Mouse (Mus musculus) stomach, postnatal 0 days (tissue): Measurements from ENCODE around the gene Ubl4b. TPM values are rescaled to one million over a fixed set of nuclear protein-coding genes. Genes with fewer than 3 reads are reported as not detected.
A peak's percentile ranks its signal among the peaks of the same experiment; 100 is the strongest.

Source experiments
- ATAC-seq: fragments of 200-750 bp; cut with Nextera tagmentation; 2 replicates; pipeline ENCODE4 v1.8.0; 2017; ENCODE audit not compliant: low FRiP score, low TSS enrichment
- DNase-seq: peaks from one replicate; pipeline ENCODE4 v3.0.0-alpha.2; 2016; ENCODE audit warnings: low spot score
- H3K27ac ChIP-seq: fragments of 300-500 bp; sonication (generic); replicated peaks from 2 replicates; pipeline ENCODE4 v1.5.1; 2014; ENCODE audit warnings: mild to moderate bottlenecking, control low read depth
- H3K27me3 ChIP-seq: fragments of 300-500 bp; sonication (generic); 2 replicates; pipeline ENCODE4 v1.6.1; 2014; ENCODE audit warnings: low read length; ENCODE audit not compliant: control insufficient read depth, insufficient read depth
- H3K36me3 ChIP-seq: fragments of 300-500 bp; sonication (generic); 2 replicates; pipeline ENCODE4 v1.6.1; 2014; ENCODE audit warnings: low read length, mixed read lengths; ENCODE audit not compliant: control insufficient read depth, insufficient read depth
- H3K4me1 ChIP-seq: fragments of 300-500 bp; sonication (generic); replicated peaks from 2 replicates; pipeline ENCODE4 v1.6.1; 2014; ENCODE audit warnings: antibody characterized with exemption; ENCODE audit not compliant: control insufficient read depth, insufficient read depth
- H3K4me2 ChIP-seq: fragments of 300-500 bp; sonication (generic); replicated peaks from 2 replicates; pipeline ENCODE4 v1.6.1; 2014; ENCODE audit warnings: low read depth, mild to moderate bottlenecking, control low read depth, moderate library complexity
- H3K4me3 ChIP-seq: fragments of 300-500 bp; sonication (generic); 2 replicates; pipeline ENCODE4 v1.5.1; 2014; ENCODE audit warnings: low read depth, low read length, control low read depth
- H3K9ac ChIP-seq: fragments of 300-500 bp; sonication (generic); 2 replicates; pipeline ENCODE4 v1.6.1; 2014; ENCODE audit warnings: mild to moderate bottlenecking, low read length, control low read depth, mixed read lengths
- H3K9me3 ChIP-seq: fragments of 300-500 bp; sonication (generic); 2 replicates; pipeline ENCODE4 v1.6.1; 2016; ENCODE audit warnings: low read length; ENCODE audit not compliant: control insufficient read depth
- CTCF ChIP-seq: IDR thresholded peaks from 2 replicates; pipeline ENCODE4 v1.5.1; 2016; ENCODE audit warnings: antibody characterized with exemption, low read depth, mild to moderate bottlenecking, moderate library complexity
- EP300 ChIP-seq: optimal IDR thresholded peaks from 2 replicates; pipeline ENCODE3; 2016; ENCODE audit warnings: antibody characterized with exemption
- WGBS: fragments of 180-500 bp; shearing (Covaris S2); extraction: QIAGEN DNeasy Blood & Tissue Kit; methylation state at CpG from one replicate; pipeline ENCODE4 v1.1.7; 2014; 5-methylcytosine and 5-hydroxymethylcytosine counted together
- polyA plus RNA-seq: library from polyadenylated mRNA; unstranded; fragments of >200 nt; fragmentation: Nextera tagmentation; extraction: Ambion mirVana; gene quantifications from 2 replicates; pipeline ENCODE4 v1.2.1, GENCODE M21; 2015

The Ubl4b gene
- polyA plus RNA-seq: not detected in 2 replicates

- H3K4me3 ChIP-seq: no peak within 1 kb of the TSS
- H3K4me2 ChIP-seq: no peak within 1 kb of the TSS
- no peak within 1 kb of the TSS for H3K27ac ChIP-seq
- no peak for ATAC-seq
- H3K27me3 ChIP-seq: no peaks in the 10 kb centered on the region
- no peak within 1 kb of the TSS for H3K9ac ChIP-seq
- no peak for DNase-seq
- H3K9me3 ChIP-seq: no peaks in the 10 kb centered on the region
- TF ChIP-seq EP300 (no peak), CTCF (no peak)
- no peaks in the 10 kb centered on the region for H3K4me1 ChIP-seq
- no peaks in the 10 kb centered on the region for H3K36me3 ChIP-seq
- WGBS: 81% methylated on average over 2 of the region's 2 CpGs
Measured at GRCm38 (mm10) chr3:107554842-107555241, at the start of gene Ubl4b. Ubl4b (minus strand) TSS chr3:107555073.

GRCm38 (mm10) chr3:107600127-107600526 lies 45.3 kb upstream of the Ubl4b start:
- no peak overlapping the region for H3K9ac ChIP-seq

GRCm38 (mm10) chr3:107597586-107598389 lies 42.9 kb upstream of the Ubl4b start:
- Histone ChIP-seq H3K4me3 (no peak overlapping the region), H3K4me1 (no peaks in the 10 kb centered on the region), H3K27ac (no peak overlapping the region), H3K9me3 (no peaks in the 10 kb centered on the region), H3K36me3 (no peaks in the 10 kb centered on the region), H3K9ac (no peak overlapping the region), H3K27me3 (peaks cover 21% of the 10 kb centered on the region), H3K4me2 (no peak overlapping the region)
- WGBS: 16% methylated on average over 22 of the region's 22 CpGs
- DNase-seq (no peak), ATAC-seq (no peak)
- no peak for TF ChIP-seq CTCF
- no peak for TF ChIP-seq EP300

More at GRCm38 (mm10) chr3:107600127-107600526, 45.3 kb upstream of the Ubl4b start:
- H3K4me3 ChIP-seq: no peak overlapping the region
- no peaks in the 10 kb centered on the region for H3K9me3 ChIP-seq
- TF ChIP-seq CTCF (no peak), EP300 (no peak)
- H3K27me3 ChIP-seq: peaks cover 17% of the 10 kb centered on the region
- DNase-seq (no peak), ATAC-seq (no peak)
- no peaks in the 10 kb centered on the region for H3K36me3 ChIP-seq
- H3K4me2 ChIP-seq: no peak overlapping the region
- no peak overlapping the region for H3K27ac ChIP-seq
- H3K4me1 ChIP-seq: no peaks in the 10 kb centered on the region
- WGBS: 31% methylated on average over 4 of the region's 6 CpGs

GRCm38 (mm10) chr3:107597134-107597533 lies 42.3 kb upstream of the Ubl4b start:
- WGBS: 6% methylated on average over 21 of the region's 24 CpGs
- TF ChIP-seq CTCF (no peak), EP300 (no peak)
- Histone ChIP-seq H3K9me3 (no peaks in the 10 kb centered on the region), H3K4me3 (no peak overlapping the region), H3K27me3 (peaks cover 21% of the 10 kb centered on the region), H3K4me2 (no peak overlapping the region), H3K9ac (no peak overlapping the region), H3K4me1 (no peaks in the 10 kb centered on the region), H3K36me3 (no peaks in the 10 kb centered on the region), H3K27ac (no peak overlapping the region)
- DNase-seq (no peak), ATAC-seq (no peak)

GRCm38 (mm10) chr3:107596559-107596958 lies 41.7 kb upstream of the Ubl4b start:
- DNase-seq: peak; percentile 40
- no peak overlapping the region for H3K27ac ChIP-seq
- no peak overlapping the region for H3K4me3 ChIP-seq
- H3K9me3 ChIP-seq: no peaks in the 10 kb centered on the region
- TF ChIP-seq CTCF (no peak), EP300 (no peak)
- no peaks in the 10 kb centered on the region for H3K36me3 ChIP-seq
- no peak for ATAC-seq
- H3K27me3 ChIP-seq: peaks cover 21% of the 10 kb centered on the region
- H3K9ac ChIP-seq: no peak overlapping the region
- H3K4me2 ChIP-seq: no peak overlapping the region
- H3K4me1 ChIP-seq: no peaks in the 10 kb centered on the region
- 1% methylated on average over 26 of the region's 26 CpGs for WGBS

GRCm38 (mm10) chr3:107595938-107596461 lies 41.1 kb upstream of the Ubl4b start:
- Histone ChIP-seq H3K9me3 (no peaks in the 10 kb centered on the region), H3K9ac (no peak overlapping the region), H3K27me3 (peaks cover 21% of the 10 kb centered on the region), H3K4me1 (no peaks in the 10 kb centered on the region), H3K36me3 (no peaks in the 10 kb centered on the region), H3K27ac (no peak overlapping the region), H3K4me2 (peak overlapping the region; percentile 46; the same call in 1 of the 2 replicates), H3K4me3 (no peak overlapping the region)
- DNase-seq (no peak), ATAC-seq (no peak)
- 3% methylated on average over 34 of the region's 34 CpGs for WGBS
- no peak for TF ChIP-seq CTCF
- TF ChIP-seq EP300: no peak
